In genomic region chr6:72389471-72389940, GRCm38 (mm10) we compare ENCODE assay signal across 8 mouse cellular contexts. TPM values are rescaled to one million over a fixed set of nuclear protein-coding genes. Genes with fewer than 3 reads are reported as not detected.
DNase-seq lines count a peak whose midpoint lies in the region; ATAC-seq and TF ChIP-seq lines count a peak whose summit lies in the region.

No protein-coding gene starts in this region.

- peak overlapping the region; percentile 72 for H3K4me3 ChIP-seq in thymus, adult 2 months (ENCODE audit: control insufficient read depth, insufficient read depth, low read length)
- peak overlapping the region; percentile 38; the same call in 1 of the 2 replicates for H3K4me3 ChIP-seq in forebrain, embryonic 13.5 days
- peak overlapping the region; percentile 49 for H3K4me3 ChIP-seq in limb, embryonic 15.5 days
- H3K4me3 ChIP-seq in neural tube, embryonic 14.5 days (ENCODE audit: low read depth, low read length): peak overlapping the region; percentile 22

- peaks cover 3% of the 10 kb centered on the region; the same call in 1 of the 2 replicates for H3K36me3 ChIP-seq in thymus, adult 2 months (ENCODE audit: control insufficient read depth, insufficient read depth, low read length)
- H3K36me3 ChIP-seq in forebrain, embryonic 13.5 days (ENCODE audit: poor library complexity, severe bottlenecking): no peaks in the 10 kb centered on the region
- peaks cover 23% of the 10 kb centered on the region for H3K36me3 ChIP-seq in limb, embryonic 15.5 days
- no peaks in the 10 kb centered on the region for H3K36me3 ChIP-seq in neural tube, embryonic 14.5 days (ENCODE audit: control insufficient read depth, insufficient read depth, low read length)

- WGBS in thymus, adult 2 months: 8% methylated on average over 13 of the region's 13 CpGs
- WGBS in forebrain, embryonic 13.5 days: 32% methylated on average over 13 of the region's 13 CpGs
- WGBS in limb, embryonic 15.5 days: 11% methylated on average over 13 of the region's 13 CpGs
- WGBS in neural tube, embryonic 14.5 days: 40% methylated on average over 13 of the region's 13 CpGs

- H3K27me3 ChIP-seq in thymus, adult 2 months (ENCODE audit: control insufficient read depth, insufficient read depth, low read length): no peaks in the 10 kb centered on the region
- H3K27me3 ChIP-seq in forebrain, embryonic 13.5 days: peaks cover 14% of the 10 kb centered on the region; the same call in 1 of the 2 replicates
- H3K27me3 ChIP-seq in limb, embryonic 15.5 days: no peaks in the 10 kb centered on the region
- peaks cover 3% of the 10 kb centered on the region; the same call in 1 of the 2 replicates for H3K27me3 ChIP-seq in neural tube, embryonic 14.5 days (ENCODE audit: control insufficient read depth, insufficient read depth, low read length)

- H3K27ac ChIP-seq in thymus, adult 2 months (ENCODE audit: control insufficient read depth, insufficient read depth, low read length): peak overlapping the region; percentile 43; the same call in 1 of the 2 replicates
- H3K27ac ChIP-seq in forebrain, embryonic 13.5 days: no peak overlapping the region
- peak overlapping the region; percentile 89 for H3K27ac ChIP-seq in limb, embryonic 15.5 days
- H3K27ac ChIP-seq in neural tube, embryonic 14.5 days (ENCODE audit: low read depth, low read length): 0 out of 2 replicates have a peak overlapping the region, but pooled peaks have one; percentile 4

- H3K4me1 ChIP-seq in thymus, adult 2 months (replicated peaks; ENCODE audit: control insufficient read depth, insufficient read depth, low read length): peaks cover 15% of the 10 kb centered on the region
- H3K4me1 ChIP-seq in forebrain, embryonic 13.5 days: peaks cover 14% of the 10 kb centered on the region
- H3K4me1 ChIP-seq in limb, embryonic 15.5 days: peaks cover 29% of the 10 kb centered on the region
- H3K4me1 ChIP-seq in neural tube, embryonic 14.5 days (ENCODE audit: control insufficient read depth, insufficient read depth, low read length): 0 out of 2 replicates have a peak, but pooled peaks cover 3% of the 10 kb centered on the region

- no peak for ATAC-seq in forebrain, embryonic 13.5 days
- peak; percentile 35; the same call in 1 of the 2 replicates for ATAC-seq in limb, embryonic 15.5 days (ENCODE audit: insufficient number of reproducible peaks, low FRiP score, low TSS enrichment, low read depth)
- ATAC-seq in neural tube, embryonic 14.5 days (ENCODE audit: low read depth): no peak

- DNase-seq in gastrocnemius, postnatal 25 days: peak; percentile 19
- no peak for DNase-seq in gastrocnemius, adult 8-10 months (ENCODE audit: low spot score in 2 of 2)
- peak; percentile 31 for DNase-seq in thymus, adult 2 months
- no peak for DNase-seq in thymus, adult 18-20 months
- no peak for DNase-seq in left cerebral cortex, postnatal 25 days (ENCODE audit: low spot score in 2 of 2)

- TF ChIP-seq CTCF in thymus, adult 2 months (IDR thresholded peaks at IDR 0.05; ENCODE audit: borderline replicate concordance, control insufficient read depth, extremely low read depth, insufficient read depth, low read length, poor library complexity): no peak

- intact Hi-C loops in left cerebral cortex, postnatal 25 days (cut with DNase I): no loop called here

- peak overlapping the region; percentile 60 for H3K4me2 ChIP-seq in forebrain, embryonic 13.5 days
- H3K4me2 ChIP-seq in limb, embryonic 15.5 days: peak overlapping the region; percentile 61
- peak overlapping the region; percentile 46 for H3K4me2 ChIP-seq in neural tube, embryonic 14.5 days (ENCODE audit: low read depth, low read length)

- H3K9ac ChIP-seq in forebrain, embryonic 13.5 days: peak overlapping the region; percentile 59; the same call in 1 of the 2 replicates
- peak overlapping the region; percentile 57 for H3K9ac ChIP-seq in limb, embryonic 15.5 days
- 0 out of 2 replicates have a peak overlapping the region, but pooled peaks have one; percentile 34 for H3K9ac ChIP-seq in neural tube, embryonic 14.5 days (replicated peaks; ENCODE audit: low read depth, low read length)

- TF ChIP-seq POLR2A in thymus, adult 2 months (IDR thresholded peaks at IDR 0.05; ENCODE audit: control insufficient read depth, extremely low read depth, insufficient read depth, low read length, poor library complexity): peak; percentile 7; the same call in 1 of the 2 replicates

- H3K9me3 ChIP-seq in forebrain, embryonic 13.5 days (replicated peaks): no peaks in the 10 kb centered on the region
- H3K9me3 ChIP-seq in limb, embryonic 15.5 days: no peaks in the 10 kb centered on the region
- no peaks in the 10 kb centered on the region for H3K9me3 ChIP-seq in neural tube, embryonic 14.5 days (ENCODE audit: control insufficient read depth, low read length)

RNA-seq across cellular contexts. Expression of gene Vamp8, which starts 1.0 kb away (rescaled TPM):
- total RNA-seq in gastrocnemius, postnatal 25 days (2021): 10 to 100 TPM; 44.2 to 49.7 TPM
- 10 to 100 TPM; 37.1 to 47.8 (median 45.0) TPM for total RNA-seq in gastrocnemius, adult 8-10 months (2022)
- 104 and 149 TPM in 2 replicates for polyA plus RNA-seq in thymus, adult 2 months (2012; rRNA removed)
- polyA plus RNA-seq in forebrain, embryonic 13.5 days (2015; fragmentation: Nextera tagmentation; extraction: Ambion mirVana): 16.8 and 21.3 TPM in 2 replicates
- polyA plus RNA-seq in limb, embryonic 15.5 days (2015; fragmentation: Nextera tagmentation; extraction: Ambion mirVana): 174 and 184 TPM in 2 replicates
- 7.9 and 19.8 TPM in 2 replicates for polyA plus RNA-seq in neural tube, embryonic 14.5 days (2014; fragmentation: Nextera tagmentation; extraction: Ambion mirVana)
- 10 to 100 TPM; 10.5 to 12.7 TPM for total RNA-seq in left cerebral cortex, postnatal 25 days (2021)

RNA-seq across cellular contexts. Expression of gene Vamp5, which starts 9.2 kb away (rescaled TPM):
- 10 to 100 TPM; 97.2 to 99.9 TPM for total RNA-seq in gastrocnemius, postnatal 25 days (2021)
- total RNA-seq in gastrocnemius, adult 8-10 months (2022): 100 to 1,000 TPM; 103 to 116 (median 107) TPM
- polyA plus RNA-seq in thymus, adult 2 months (2012; rRNA removed): 18.2 and 24.0 TPM in 2 replicates
- 7.0 and 10.1 TPM in 2 replicates for polyA plus RNA-seq in forebrain, embryonic 13.5 days (2015; fragmentation: Nextera tagmentation; extraction: Ambion mirVana)
- polyA plus RNA-seq in limb, embryonic 15.5 days (2015; fragmentation: Nextera tagmentation; extraction: Ambion mirVana): 20.5 and 22.2 TPM in 2 replicates
- 3.1 and 28.2 TPM in 2 replicates for polyA plus RNA-seq in neural tube, embryonic 14.5 days (2014; fragmentation: Nextera tagmentation; extraction: Ambion mirVana)
- total RNA-seq in left cerebral cortex, postnatal 25 days (2021): 1 to 10 TPM; 4.0 to 4.6 TPM

RNA-seq across cellular contexts. Expression of gene Rnf181, which starts 22.8 kb away (rescaled TPM):
- total RNA-seq in gastrocnemius, postnatal 25 days (2021): 10 to 100 TPM; 23.8 to 28.8 TPM
- 10 to 100 TPM; 23.5 to 29.8 (median 28.0) TPM for total RNA-seq in gastrocnemius, adult 8-10 months (2022)
- 90.7 and 98.9 TPM in 2 replicates for polyA plus RNA-seq in thymus, adult 2 months (2012; rRNA removed)
- polyA plus RNA-seq in forebrain, embryonic 13.5 days (2015; fragmentation: Nextera tagmentation; extraction: Ambion mirVana): 122 and 125 TPM in 2 replicates
- polyA plus RNA-seq in limb, embryonic 15.5 days (2015; fragmentation: Nextera tagmentation; extraction: Ambion mirVana): 97.2 and 99.0 TPM in 2 replicates
- 115 and 145 TPM in 2 replicates for polyA plus RNA-seq in neural tube, embryonic 14.5 days (2014; fragmentation: Nextera tagmentation; extraction: Ambion mirVana)
- 10 to 100 TPM; 69.9 to 71.1 TPM for total RNA-seq in left cerebral cortex, postnatal 25 days (2021)

RNA-seq across cellular contexts. Expression of gene Ggcx, which starts 24.6 kb away (rescaled TPM):
- total RNA-seq in gastrocnemius, postnatal 25 days (2021): 10 to 100 TPM; 12.3 to 16.4 TPM
- total RNA-seq in gastrocnemius, adult 8-10 months (2022): 10 to 100 TPM; 10.3 to 13.5 (median 10.5) TPM
- polyA plus RNA-seq in thymus, adult 2 months (2012; rRNA removed): 14.0 and 15.3 TPM in 2 replicates
- 12.7 and 13.8 TPM in 2 replicates for polyA plus RNA-seq in forebrain, embryonic 13.5 days (2015; fragmentation: Nextera tagmentation; extraction: Ambion mirVana)
- polyA plus RNA-seq in limb, embryonic 15.5 days (2015; fragmentation: Nextera tagmentation; extraction: Ambion mirVana): 48.0 and 52.6 TPM in 2 replicates
- 11.6 and 15.0 TPM in 2 replicates for polyA plus RNA-seq in neural tube, embryonic 14.5 days (2014; fragmentation: Nextera tagmentation; extraction: Ambion mirVana)
- total RNA-seq in left cerebral cortex, postnatal 25 days (2021): 10 to 100 TPM; 19.2 to 19.3 TPM

RNA-seq across cellular contexts. Expression of gene Tmem150a, which starts 34.3 kb away (rescaled TPM):
- total RNA-seq in gastrocnemius, postnatal 25 days (2021): 10 to 100 TPM; 14.8 to 17.3 TPM
- total RNA-seq in gastrocnemius, adult 8-10 months (2022): 10 to 100 TPM; 16.5 to 24.2 (median 20.8) TPM
- polyA plus RNA-seq in thymus, adult 2 months (2012; rRNA removed): 14.4 and 19.4 TPM in 2 replicates
- 6.9 and 7.3 TPM in 2 replicates for polyA plus RNA-seq in forebrain, embryonic 13.5 days (2015; fragmentation: Nextera tagmentation; extraction: Ambion mirVana)
- 12.6 and 13.8 TPM in 2 replicates for polyA plus RNA-seq in limb, embryonic 15.5 days (2015; fragmentation: Nextera tagmentation; extraction: Ambion mirVana)
- 15.4 and 28.7 TPM in 2 replicates for polyA plus RNA-seq in neural tube, embryonic 14.5 days (2014; fragmentation: Nextera tagmentation; extraction: Ambion mirVana)
- total RNA-seq in left cerebral cortex, postnatal 25 days (2021): 1 to 10 TPM; 7.9 to 8.7 TPM

Comparison
In these comparisons a context has a peak if more than half of its experiments do, and no peak if none do; other contexts are left out.
1. DNase-seq: peak in gastrocnemius, postnatal 25 days (single experiment) and thymus, adult 2 months (single experiment); none in gastrocnemius, adult 8-10 months (0 of 2), thymus, adult 18-20 months (0 of 2) and left cerebral cortex, postnatal 25 days (0 of 2).
2. H3K4me3 ChIP-seq: peak in every context shown above with its lines; median percentile 72 in thymus, adult 2 months; 49 in limb, embryonic 15.5 days; 38 in forebrain, embryonic 13.5 days; 22 in neural tube, embryonic 14.5 days.
3. Peak in every context shown above with its lines, with median percentiles within 50 percentile points of each other: H3K4me2 ChIP-seq and H3K9ac ChIP-seq.